Mouse (Mus musculus): ENCODE results near the gene Sardh. TPM values are rescaled to one million over a fixed set of nuclear protein-coding genes. Genes with fewer than 3 reads are reported as not detected.

Sardh gene
- total RNA-seq (2022), result 10 to 100 TPM in 1 of 4 experiments, 1 to 10 TPM in 3; 8.1 to 11.2 (median 8.8) TPM

- no peak for DNase-seq
These were observed at the start of gene Sardh for GRCm38 (mm10) chr2:27248211-27248610. Gene Sardh, minus strand, starts transcription at chr2:27248337.

- DNase-seq, result no peak
These were observed 48.7 kb upstream of the Sardh start for GRCm38 (mm10) chr2:27296656-27297406.

DNA sequence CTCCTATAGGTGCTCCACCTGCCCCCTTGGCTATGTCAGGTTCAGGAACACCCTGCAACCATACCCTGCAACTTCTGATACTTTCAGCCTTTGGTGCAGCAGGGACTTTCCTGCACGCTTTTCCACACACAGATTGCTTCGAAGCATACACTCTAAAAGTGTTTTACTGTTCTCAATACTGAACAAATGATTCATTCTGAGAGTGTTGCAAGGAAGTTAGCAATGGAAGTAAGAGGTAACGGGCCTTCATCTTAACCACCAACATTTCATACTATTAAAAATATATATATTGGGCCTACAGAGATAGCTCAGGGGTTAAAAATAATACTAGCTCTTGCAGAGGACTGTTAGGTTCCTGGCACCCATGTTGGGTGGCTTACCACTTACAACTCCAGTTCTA is 46.6 kb upstream of the Sardh start:
- DNase-seq, result no peak

- DNase-seq, result peak; percentile 74
These were observed 40.9 kb upstream of the Sardh start for GRCm38 (mm10) chr2:27289019-27289418.

DNA sequence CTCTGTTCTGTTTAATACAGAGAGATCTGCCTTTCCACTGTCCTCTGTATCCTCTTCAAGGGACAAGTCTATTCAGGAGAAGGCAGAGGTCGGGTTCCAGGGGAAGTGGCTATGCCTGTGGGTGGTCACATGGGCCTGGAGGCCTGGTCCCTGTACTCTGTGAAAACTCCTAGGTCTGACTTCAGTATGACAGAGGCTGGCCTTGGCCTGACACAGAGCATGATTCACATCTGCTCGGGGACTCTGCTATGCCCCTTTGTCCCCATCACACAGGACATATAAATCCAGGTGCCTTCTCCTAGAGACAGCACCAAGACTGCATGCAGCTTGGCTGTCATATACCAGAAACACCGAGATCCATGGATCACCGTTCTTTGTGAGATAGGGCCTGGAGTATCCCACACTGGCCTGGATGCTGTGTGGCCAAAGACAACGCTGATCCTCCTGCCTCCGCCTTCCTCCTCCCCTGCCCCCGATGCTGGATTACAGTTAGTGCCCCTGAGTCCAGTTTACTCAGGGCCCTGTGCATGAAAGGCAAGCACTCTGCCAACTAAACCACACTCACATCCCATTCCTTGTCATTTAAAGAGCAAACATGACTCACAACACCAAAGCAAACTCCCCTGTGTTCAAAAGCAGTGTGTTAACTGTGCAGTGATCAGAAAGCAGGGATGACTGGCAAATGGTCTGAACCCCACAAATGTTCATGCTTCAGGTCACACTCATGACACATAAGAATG is 39.0 kb upstream of the Sardh start:
- peak; percentile 52 for DNase-seq

DNA sequence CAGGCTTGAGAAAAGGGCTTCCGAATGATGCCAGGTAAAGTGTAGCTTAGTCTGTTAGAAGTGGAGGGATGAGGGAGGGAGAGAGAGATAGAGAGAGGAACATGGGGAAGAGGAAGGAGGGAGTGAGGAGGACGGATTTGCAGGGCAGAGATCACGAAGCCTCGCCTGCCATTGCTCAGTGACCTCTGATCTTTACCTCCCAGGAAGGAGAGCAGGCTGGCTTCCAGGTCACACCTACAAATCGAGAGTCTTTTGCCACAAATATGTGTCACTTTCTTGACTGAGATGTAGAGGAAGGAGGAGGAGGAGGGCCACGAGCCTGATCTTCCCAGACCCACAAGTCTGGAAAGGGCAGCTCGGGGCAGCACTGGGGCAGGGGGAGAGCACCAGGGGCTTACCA is 36.3 kb upstream of the Sardh start:
- no peak for DNase-seq

GRCm38 (mm10) chr2:27281771-27282170 is 33.6 kb upstream of the Sardh start:
- no peak for DNase-seq

DNA sequence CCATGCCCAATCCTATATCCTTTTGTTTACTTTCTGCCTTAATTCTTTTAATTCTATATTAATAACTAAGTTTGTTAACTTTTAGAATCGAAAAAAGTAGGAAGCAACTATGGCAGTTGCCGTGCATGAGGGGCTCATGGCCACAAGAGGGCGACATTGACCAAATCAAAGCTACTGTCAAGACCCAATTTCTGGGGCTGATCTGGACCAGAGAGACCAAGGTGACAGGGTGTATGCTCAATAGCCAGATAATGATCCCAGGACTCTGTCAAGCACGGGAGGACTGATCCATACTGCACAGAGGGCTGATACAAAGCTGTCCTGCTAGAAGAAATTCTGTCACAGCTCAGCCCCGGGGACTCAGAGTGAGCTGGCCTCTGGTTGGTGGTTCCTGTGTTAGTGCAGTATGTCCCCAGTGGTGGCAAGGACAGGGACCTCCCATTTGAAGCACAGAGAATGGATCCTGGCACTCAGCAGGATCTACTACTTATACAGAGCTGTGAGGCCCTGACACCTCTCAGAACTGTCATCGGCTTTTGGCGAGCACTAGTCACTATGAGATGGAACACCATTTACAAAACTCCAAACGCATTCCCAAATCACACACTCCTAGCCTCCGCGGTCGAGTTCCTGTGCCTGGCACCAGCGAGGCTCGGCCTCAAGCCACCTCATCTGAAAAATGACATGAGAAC is 32.9 kb upstream of the Sardh start:
- DNase-seq, result peak; percentile 38

- no peak for DNase-seq
These were observed 30.7 kb upstream of the Sardh start for GRCm38 (mm10) chr2:27278859-27279258.

DNA sequence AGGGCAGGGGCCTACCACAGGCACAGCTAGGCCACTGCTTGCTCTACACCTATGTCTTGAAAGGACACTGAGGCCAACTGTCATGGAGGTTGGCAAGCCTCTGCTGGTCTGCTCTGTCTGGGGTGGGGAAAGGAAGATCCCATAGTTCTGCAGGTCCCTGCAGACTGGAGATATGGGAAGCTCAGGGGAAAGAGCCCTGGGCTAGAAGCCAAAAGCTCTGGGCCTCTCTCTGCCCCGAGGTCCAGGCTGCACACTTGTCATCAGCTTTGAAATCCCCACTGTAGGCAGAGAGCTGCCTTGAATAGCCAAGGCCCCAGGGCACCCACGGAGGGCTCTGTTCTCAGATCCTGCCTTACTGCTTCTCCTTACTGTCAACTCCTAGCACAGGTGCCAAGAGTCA is 20.2 kb upstream of the Sardh start:
- DNase-seq, result no peak

GRCm38 (mm10) chr2:27265819-27266218 is 17.7 kb upstream of the Sardh start:
- no peak for DNase-seq

DNA sequence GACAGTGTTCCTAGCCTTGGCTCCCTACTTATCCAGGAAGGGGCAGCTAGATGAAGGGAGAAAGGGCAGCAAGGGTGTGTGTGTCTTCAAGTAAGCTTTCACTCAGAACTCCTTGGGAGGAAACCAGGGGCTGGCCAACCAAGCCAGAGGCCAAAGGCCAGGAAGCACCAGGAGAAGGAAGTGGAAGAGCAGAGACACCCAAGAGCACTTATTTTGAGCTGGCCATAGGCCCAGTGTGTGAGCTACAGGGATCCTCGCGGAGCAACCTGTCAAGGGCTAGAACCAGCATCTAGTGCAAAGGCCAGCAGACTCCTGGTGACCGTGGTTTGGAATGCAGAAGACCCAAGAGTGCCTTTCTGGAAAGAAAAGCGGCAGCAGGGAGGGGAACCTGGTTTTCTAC is 14.8 kb upstream of the Sardh start:
- no peak for DNase-seq

- no peak for DNase-seq
These were observed 3.3 kb upstream of the Sardh start for GRCm38 (mm10) chr2:27251434-27251833.

DNA sequence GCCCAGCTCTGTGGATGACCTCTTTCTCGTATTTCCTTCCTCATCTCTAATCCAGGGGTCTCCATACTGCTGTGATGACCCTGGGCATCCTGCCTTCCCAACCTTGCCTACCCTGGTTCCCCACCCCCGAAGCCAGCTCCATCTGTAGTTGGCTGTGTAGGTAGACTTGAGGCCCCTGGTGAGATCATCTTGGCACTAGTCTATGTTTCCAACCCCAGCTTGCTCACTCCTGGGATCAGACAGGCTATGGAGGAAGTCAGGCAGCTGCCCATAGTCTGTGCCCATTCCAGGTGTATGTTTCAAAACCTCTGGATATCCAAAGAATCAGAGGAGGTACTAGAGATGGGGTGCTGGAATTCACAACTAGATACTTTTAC is 662 bp downstream of the Sardh start:
- no peak for DNase-seq

GRCm38 (mm10) chr2:27246712-27247486 is 1.2 kb downstream of the Sardh start:
- DNase-seq, result peak; percentile 84

- no peak for DNase-seq
These were observed 2.2 kb downstream of the Sardh start for GRCm38 (mm10) chr2:27245947-27246346.

DNA sequence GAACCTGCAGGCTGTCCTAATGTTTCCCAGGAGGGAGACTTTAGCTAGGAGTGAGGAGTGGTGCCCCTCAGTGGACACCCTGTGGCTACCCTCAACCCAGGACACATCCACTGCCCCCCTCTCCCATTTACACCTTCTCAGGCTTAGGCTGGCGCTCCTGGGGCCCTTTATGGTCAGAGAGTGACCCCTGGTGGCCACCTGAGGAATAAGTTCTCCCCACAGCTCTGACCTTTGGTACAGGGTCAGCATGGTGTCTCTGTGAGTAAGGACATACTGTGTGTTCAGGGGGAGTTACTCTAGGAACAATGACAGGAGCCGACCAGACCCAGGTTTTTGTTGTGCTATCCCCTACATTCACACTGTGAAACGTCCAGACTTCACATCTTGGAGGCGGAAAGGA is 10.8 kb downstream of the Sardh start:
- no peak for DNase-seq

GRCm38 (mm10) chr2:27235729-27236128 is 12.4 kb downstream of the Sardh start:
- DNase-seq, result no peak

DNA sequence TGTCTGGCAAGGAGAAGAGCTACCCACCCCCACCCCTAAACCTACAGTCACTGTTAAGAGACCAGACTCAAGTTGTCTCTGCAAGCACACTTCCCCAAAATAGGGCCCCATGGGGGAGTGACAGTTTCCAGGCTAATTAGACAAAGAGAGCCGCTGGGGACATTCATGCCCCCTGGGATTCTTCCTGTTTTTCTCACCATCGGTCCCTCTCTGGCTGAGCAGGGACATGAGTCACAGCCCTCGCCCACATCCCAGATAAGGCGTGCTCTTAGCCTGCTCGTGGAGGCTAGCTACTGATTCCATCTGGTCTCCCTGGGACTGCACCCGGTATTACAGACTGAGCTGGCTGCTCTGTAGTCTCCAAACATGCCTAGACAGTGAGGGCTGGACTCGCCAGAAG is 15.8 kb downstream of the Sardh start:
- no peak for DNase-seq

- no peak for DNase-seq
These were observed 18.5 kb downstream of the Sardh start for GRCm38 (mm10) chr2:27229481-27230105.

GRCm38 (mm10) chr2:27228809-27229480 is 19.2 kb downstream of the Sardh start:
- no peak for DNase-seq

- no peak for DNase-seq
These were observed 21.6 kb downstream of the Sardh start for GRCm38 (mm10) chr2:27226572-27226971.

Data from adrenal gland, adult 8-10 months (tissue).